Mouse (Mus musculus) CD8-positive naive resting alpha-beta T cell, adult 2 months (primary cell): ENCODE data around the gene Rnf166.

ENCODE experiments used
- DNase-seq, 2 experiments: peaks; one replicate each; pipeline ENCODE4 v3.0.0; 2022; ENCODE audit warnings: low read depth in 2 of 2, low spot score in 2 of 2

Rnf166 gene

DNA sequence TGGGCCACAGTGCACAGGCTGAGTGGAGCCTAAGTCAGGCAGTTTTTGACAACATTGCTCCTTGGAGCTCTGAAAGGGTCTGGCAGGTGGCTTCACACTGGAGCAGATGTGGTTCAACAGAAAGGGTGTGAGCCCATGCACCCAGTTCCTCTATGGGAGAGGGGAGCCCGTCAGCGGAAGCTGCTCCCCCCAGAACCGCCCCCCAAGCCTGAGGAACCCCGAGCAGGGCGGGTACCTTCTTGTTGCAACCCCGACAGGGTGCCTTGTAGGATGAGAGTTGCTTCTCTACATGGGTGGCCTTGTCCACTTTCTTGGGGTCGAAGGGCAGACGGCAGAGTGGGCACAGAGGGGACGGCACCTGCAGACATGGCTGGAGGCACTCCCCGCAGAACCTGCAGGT lies 5.9 kb downstream of the Rnf166 start:
- DNase-seq, result peak; percentile 20 to 41

DNA sequence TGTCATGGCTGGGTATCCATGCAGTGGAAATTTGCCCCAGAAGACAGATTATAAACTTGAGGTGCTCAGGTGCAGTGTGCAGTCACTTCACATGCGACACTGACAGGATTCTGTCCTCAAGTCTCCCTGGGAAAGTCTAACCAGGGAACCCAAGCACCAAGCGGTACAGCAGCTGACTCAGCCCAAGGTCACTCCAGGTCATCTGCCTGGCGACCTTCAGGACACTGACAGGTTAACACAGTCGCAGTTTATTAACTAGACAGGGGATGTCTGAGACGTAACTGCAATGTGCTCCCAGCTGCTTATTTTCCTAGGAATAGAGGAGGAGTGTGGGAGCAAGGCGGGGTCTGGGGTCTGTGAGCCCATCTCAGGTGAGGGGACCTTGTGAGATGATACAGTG lies 6.5 kb downstream of the Rnf166 start:
- no peak for DNase-seq

DNA sequence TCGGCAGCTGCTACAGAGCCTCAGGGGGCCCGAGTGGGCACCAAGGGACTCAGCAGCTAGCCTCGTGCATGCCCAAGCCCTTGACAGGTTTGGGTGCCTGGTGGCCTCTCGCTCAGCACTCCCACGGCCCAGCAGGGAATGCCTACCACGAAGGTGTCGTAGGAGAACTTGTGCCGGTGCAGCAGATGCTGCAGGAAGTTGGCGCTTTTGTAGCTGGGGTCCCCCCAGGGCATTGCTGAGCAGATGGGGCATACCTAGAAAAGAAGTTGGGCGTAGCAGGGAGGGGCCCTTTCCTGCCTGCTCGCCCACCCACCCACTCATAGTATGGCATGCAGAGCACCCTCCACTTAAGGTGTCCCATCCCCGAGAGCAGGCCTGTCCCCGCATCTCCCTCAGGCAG lies 8.0 kb downstream of the Rnf166 start:
- no peak for DNase-seq

- no peak for DNase-seq
Observed at GRCm38 (mm10) chr8:122464985-122465384, 10.9 kb downstream of the Rnf166 start.

DNA sequence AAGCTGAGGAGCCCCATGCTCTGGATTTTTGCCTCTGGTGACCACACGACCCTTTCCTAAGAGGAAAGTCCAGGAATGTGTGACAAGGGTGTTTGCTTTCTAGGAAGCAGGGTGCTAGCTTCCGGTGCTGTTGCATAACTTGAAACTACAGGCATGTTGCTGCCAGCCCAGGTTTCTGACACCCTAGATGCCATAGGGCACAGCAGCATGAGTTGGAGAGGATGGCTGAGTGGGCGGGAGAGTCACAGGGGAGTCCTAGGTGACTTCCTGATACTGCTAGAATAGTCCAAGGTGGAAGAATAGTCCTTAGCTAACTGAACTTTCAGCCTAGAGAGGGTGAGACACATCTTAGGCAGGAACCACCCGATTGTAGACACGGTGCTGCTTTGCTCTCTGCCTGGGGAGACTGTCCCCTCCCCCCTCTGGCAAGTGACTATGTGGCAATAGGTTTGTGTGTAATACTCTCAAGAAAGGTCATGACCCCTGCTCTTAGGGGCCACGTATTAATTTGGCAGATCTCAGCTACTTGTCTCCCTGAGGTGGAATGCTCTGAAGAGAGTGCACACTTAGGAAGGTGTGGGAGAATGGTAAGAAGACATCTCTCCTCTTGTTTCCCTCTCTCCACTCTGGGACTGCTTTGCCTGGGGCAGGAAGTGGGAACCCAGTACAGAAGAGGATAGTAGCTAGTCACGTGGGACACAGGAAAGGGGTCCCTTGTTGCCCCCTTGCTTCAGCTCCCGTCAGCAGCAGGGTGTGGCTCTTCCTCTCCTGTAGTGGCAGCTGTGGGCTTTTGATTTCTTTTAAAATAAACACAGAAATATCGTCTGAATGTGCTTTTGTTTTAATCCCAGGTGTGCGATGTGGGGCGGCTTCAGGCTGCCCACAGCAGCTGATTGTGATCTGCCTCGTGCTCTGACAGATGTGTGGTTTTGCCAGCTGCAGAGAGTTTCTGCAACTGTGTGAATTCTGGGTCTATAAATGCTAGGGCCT lies 11.9 kb downstream of the Rnf166 start:
- DNase-seq, result peak; percentile 66 to 68

GRCm38 (mm10) chr8:122462510-122462909 lies 13.4 kb downstream of the Rnf166 start:
- DNase-seq, result no peak

GRCm38 (mm10) chr8:122461473-122462148 lies 14.3 kb downstream of the Rnf166 start:
- no peak for DNase-seq

DNA sequence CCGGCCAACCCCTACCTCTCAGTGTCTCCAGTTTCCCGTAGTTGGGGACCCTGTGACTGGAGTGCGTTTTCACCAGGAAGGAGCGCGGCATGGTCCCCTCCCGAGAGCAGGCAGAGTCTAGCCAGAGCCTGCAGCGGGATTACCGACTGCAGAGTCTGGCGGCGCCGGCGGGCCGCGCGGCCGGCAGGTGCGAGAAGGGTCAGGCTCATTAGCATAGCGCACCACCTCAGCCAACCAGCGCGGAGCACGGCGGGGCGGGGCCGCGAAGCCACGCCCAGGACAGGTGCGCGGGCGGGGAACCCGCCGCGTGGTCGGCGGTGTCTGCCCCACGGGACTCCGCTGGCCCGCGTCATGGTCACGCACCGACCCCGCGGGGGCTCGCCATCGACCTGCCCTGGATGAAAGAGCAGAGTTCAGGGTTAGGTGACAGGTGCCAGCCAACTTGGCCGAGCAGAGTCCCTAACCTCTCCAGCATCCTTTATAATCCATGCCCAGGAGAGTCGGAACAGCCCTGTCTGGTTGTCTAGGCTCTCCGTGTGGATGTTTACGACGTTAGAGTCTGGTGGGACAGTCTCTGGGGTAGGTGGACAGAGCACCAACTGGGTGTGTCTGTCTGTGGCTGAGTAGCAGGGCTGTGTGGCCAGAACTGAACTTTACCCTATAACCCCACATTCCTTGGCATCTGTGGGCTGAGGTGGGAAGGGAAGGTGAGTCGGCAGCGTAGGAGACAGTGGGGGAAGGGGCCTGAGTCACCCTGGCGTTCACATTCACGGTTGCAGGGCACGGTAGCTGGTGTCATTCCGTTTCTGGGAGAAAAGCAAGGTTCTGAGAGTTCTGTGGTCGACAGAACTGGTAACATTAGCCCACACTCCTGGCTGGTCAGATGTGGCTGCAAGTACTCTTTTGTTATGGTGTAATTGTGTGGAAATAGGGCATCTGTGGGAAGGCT lies 15.1 kb downstream of the Rnf166 start, which contains the start of gene Snai3:
TSS of gene Snai3 (minus strand) at position 210 of the 949 bp plus-strand sequence.
- DNase-seq, result peak; percentile 37 to 50

- DNase-seq, result peak; percentile 42 to 46
Observed at GRCm38 (mm10) chr8:122459990-122460389, 15.9 kb downstream of the Rnf166 start.

- peak; percentile 51 to 74 for DNase-seq
Observed at GRCm38 (mm10) chr8:122459218-122459900, 16.5 kb downstream of the Rnf166 start.

DNA sequence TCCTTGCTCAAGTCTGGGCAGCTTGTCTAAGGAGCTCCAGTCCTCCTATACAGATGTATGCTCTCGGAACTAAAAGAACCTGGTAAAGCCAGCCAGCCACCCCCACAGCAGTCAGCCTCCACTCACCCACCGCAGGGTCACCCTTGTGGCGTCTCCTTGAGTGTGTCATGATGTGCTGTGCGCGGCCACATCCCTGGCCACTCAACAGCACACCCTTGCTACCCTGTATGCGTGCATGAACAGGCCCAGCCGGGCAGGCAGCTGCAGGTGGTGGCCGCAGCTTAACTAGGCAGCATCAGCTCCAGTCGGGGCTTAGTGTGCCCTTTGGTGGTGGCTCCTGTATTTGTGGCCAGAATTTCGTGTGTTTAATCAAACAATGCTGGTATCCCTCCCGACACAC lies 18.7 kb downstream of the Rnf166 start:
- DNase-seq, result no peak

- no peak for DNase-seq
Observed at GRCm38 (mm10) chr8:122454409-122454808, 21.5 kb downstream of the Rnf166 start.

DNA sequence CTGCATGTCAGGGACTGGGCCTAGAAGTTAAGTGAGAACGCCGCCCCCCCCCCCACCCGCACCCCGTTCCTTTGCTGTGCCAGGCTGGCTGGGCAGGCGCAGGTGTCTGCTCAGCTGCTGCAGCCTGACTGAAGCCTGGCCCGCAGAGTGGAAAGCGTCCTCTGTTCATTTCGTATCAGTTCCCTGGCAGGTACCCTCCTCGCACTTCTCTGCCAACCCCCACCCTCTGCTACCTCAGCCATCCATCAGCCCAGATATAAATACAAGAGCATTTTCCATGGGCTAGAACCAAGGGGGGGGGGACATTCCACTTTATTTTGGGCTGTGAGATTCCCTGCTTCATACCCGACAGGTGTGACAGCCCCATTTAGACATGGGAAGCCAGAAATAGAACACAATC lies 23.7 kb downstream of the Rnf166 start:
- no peak for DNase-seq

- DNase-seq, result no peak
Observed at GRCm38 (mm10) chr8:122451161-122451703, 24.6 kb downstream of the Rnf166 start.

DNA sequence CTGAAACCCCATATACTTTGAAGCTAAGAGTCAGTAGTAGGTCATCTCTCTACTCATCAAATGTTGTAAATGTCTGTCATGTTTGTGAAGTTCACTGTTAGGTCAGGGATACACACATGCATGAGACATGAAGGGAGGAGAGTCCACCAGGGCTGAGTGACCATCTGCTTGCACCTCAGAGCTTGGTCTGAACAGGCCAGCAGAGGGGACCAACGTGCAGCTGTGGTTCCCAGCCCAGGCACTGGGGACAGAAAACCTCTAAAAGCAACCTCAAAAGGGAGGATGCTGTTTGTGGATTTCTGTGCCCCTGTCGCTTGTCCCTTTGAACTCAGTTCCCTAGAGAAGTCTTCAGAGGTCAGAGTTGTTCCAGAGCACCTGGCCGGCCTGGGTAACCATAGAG lies 30.7 kb downstream of the Rnf166 start:
- DNase-seq, result no peak

DNA sequence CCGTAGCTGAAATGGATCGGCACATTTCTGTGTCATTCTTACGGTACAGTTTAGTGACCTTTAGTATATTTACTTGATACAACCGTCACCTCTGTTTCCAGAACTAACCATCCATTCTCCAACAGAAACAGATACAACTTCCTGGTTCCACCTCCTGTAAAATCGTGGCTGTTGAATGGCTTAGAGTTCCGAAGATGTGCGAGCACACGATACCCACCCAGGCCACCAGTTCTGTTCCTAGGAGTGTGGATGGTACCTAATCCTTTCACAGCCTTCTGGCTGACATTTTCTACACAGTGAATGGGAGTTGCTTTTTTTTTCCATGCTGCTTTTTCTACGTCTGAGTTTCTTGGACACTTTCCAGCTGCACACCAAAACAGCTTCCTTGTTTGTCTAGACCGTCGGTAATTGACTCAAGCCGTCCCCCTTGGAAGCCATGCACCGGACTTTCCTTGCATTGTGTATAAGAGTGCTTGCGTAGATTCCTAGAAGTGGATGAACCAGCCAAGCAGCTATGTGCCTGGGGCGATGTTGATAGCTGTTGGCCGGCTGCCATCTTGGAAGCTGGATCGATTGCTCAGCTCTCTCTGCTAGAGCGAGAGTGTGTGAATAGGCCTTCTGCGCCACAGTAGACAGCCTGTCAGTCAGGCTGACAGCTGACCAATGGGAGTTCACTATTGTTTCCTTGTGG lies 31.7 kb downstream of the Rnf166 start:
- DNase-seq, result peak in 1 of 2 experiments; percentile 26

GRCm38 (mm10) chr8:122443262-122444006 lies 32.4 kb downstream of the Rnf166 start, which contains the start of gene Mvd:
Mvd (minus strand) TSS chr8:122443422.
- DNase-seq, result peak; percentile 96

- DNase-seq, result no peak
Observed at GRCm38 (mm10) chr8:122442781-122443180, 33.1 kb downstream of the Rnf166 start.

DNA sequence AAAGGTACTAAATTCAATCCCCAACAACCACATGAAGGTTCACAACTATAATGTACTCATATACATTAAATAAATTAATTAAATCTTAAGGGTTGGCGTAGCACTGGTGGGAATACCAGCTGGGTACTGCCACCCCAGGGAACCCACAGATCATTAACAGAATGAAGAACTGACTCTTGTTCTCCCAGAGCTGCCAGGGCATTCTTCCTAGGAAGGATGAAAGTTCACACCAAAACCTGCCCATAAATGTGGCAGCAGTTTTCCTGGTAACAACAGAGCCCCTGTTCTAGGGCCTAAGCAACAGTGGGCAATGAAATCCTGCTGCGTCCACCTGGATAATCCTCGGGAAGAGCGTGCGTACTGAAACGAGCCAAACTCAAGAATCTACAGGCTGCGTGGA lies 33.5 kb downstream of the Rnf166 start:
- DNase-seq, result no peak
